8 mouse cellular contexts compared by ENCODE assay signal in the genomic region with DNA sequence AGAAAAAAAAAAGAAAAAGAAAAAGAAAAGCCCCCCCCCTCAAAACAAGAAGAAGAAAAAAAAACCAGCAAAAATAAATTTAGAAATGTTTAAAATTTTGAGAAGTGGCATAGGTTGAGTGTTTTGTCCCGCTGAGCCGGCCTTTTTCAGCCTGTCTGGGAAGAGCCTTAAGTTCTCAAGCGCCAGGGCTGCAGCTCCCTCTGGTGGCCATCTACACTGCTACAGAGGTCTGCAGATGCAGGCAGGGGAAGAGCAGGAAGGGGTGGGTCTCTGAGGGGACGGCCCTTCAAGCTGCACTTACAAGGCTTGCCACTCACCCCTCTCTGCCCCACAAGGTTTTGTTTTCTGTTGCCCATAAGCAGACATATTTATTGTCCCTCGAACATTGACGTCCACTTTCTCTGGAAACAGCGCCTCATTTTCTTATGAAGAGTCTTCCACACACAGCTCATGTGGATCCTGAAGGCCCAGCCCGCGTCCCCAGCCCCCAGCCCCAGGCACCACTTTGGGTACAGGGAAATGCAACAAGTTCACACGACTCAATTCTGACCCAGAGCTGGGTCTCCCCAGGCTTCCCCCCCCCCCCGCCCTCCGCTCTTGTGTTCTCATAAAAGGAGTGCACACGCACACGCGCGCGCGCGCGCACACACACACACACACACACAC. TPM values are rescaled to one million over a fixed set of nuclear protein-coding genes. Genes with fewer than 3 reads are reported as not detected.
A peak's percentile ranks its signal among the peaks of the same experiment; 100 is the strongest.
DNase-seq lines count a peak whose midpoint lies in the region; ATAC-seq lines count a peak whose summit lies in the region.

No protein-coding gene starts in this region.

- no peak overlapping the region for H3K27ac ChIP-seq in intestine, embryonic 15.5 days
- H3K27ac ChIP-seq in midbrain, embryonic 10.5 days (replicated peaks) = peak overlapping the region; percentile 66

- WGBS in intestine, embryonic 15.5 days = 37% methylated on average over 20 of the region's 20 CpGs
- WGBS in midbrain, embryonic 10.5 days = 36% methylated on average over 20 of the region's 20 CpGs

- H3K9me3 ChIP-seq in intestine, embryonic 15.5 days = no peaks in the 10 kb centered on the region
- no peaks in the 10 kb centered on the region for H3K9me3 ChIP-seq in midbrain, embryonic 10.5 days (replicated peaks)

- H3K27me3 ChIP-seq in intestine, embryonic 15.5 days (replicated peaks) = no peaks in the 10 kb centered on the region
- no peaks in the 10 kb centered on the region for H3K27me3 ChIP-seq in midbrain, embryonic 10.5 days (ENCODE audit: low read depth, poor library complexity, severe bottlenecking)

- H3K9ac ChIP-seq in intestine, embryonic 15.5 days = 0 out of 2 replicates have a peak overlapping the region, but pooled peaks have one; percentile 28

- intact Hi-C loops in gastrocnemius, postnatal 36 days (cut with DNase I) = loop anchor here (5.0 kb wide), 1 partner anchor 135 kb away; no protein-coding TSS in a partner anchor
- intact Hi-C loops in left cerebral cortex, postnatal 25 days (cut with DNase I) = loop anchor here (1.0 to 5.0 kb wide), 2 partner anchors 38 to 140 kb away; a partner anchor contains a TSS

- DNase-seq in adipocyte (ENCODE audit: low spot score) = peak; percentile 91
- peak; percentile 97 for DNase-seq in embryo, embryonic 10.5 days (ENCODE audit: low spot score)
- peak; percentile 86 to 91 for DNase-seq in gastrocnemius, postnatal 36 days
- peak; percentile 91 to 93 for DNase-seq in left cerebral cortex, postnatal 25 days (ENCODE audit: low spot score in 2 of 2)
- peak; percentile 88 for DNase-seq in midbrain, embryonic 10.5 days (ENCODE audit: low spot score)
- peak; percentile 94 for DNase-seq in right cerebral cortex, postnatal 4 days
- peak; percentile 83 for DNase-seq in yolk sac, embryonic 10.5 days (ENCODE audit: low spot score)

- ATAC-seq in intestine, embryonic 15.5 days = peak; percentile 93

- peak overlapping the region; percentile 23 for H3K4me3 ChIP-seq in intestine, embryonic 15.5 days (replicated peaks)
- peak overlapping the region; percentile 40 for H3K4me3 ChIP-seq in midbrain, embryonic 10.5 days

- no peaks in the 10 kb centered on the region for H3K36me3 ChIP-seq in intestine, embryonic 15.5 days
- H3K36me3 ChIP-seq in midbrain, embryonic 10.5 days = no peaks in the 10 kb centered on the region

- H3K4me1 ChIP-seq in intestine, embryonic 15.5 days (replicated peaks) = no peaks in the 10 kb centered on the region
- peaks cover 8% of the 10 kb centered on the region for H3K4me1 ChIP-seq in midbrain, embryonic 10.5 days

- H3K4me2 ChIP-seq in intestine, embryonic 15.5 days (replicated peaks) = peak overlapping the region; percentile 55

RNA-seq across cellular contexts. Expression of a gene that starts 17.4 kb away (rescaled TPM):
- 10 to 100 TPM; 14.1 to 15.9 TPM for total RNA-seq in gastrocnemius, postnatal 36 days (2021)
- 37.9 and 47.0 TPM in 2 replicates for polyA plus RNA-seq in intestine, embryonic 15.5 days (2015; fragmentation: Nextera tagmentation; extraction: Ambion mirVana)
- 1 to 10 TPM; 3.0 to 4.2 TPM for total RNA-seq in left cerebral cortex, postnatal 25 days (2021)
- polyA plus RNA-seq in midbrain, embryonic 10.5 days (2016; fragmentation: Nextera tagmentation; extraction: Ambion mirVana) = 1.00 and 1.5 TPM in 2 replicates

RNA-seq across cellular contexts. Expression of a gene that starts 21.2 kb away (rescaled TPM):
- under 1 TPM; 0.77 to 0.96 TPM for total RNA-seq in gastrocnemius, postnatal 36 days (2021)
- polyA plus RNA-seq in intestine, embryonic 15.5 days (2015; fragmentation: Nextera tagmentation; extraction: Ambion mirVana) = 70.8 and 77.4 TPM in 2 replicates
- total RNA-seq in left cerebral cortex, postnatal 25 days (2021) = not detected
- polyA plus RNA-seq in midbrain, embryonic 10.5 days (2016; fragmentation: Nextera tagmentation; extraction: Ambion mirVana) = 3.0 and 3.4 TPM in 2 replicates

RNA-seq across cellular contexts. Expression of a gene that starts 29.1 kb away (rescaled TPM):
- 100 to 1,000 TPM; 835 to 915 TPM for total RNA-seq in gastrocnemius, postnatal 36 days (2021)
- 1.6 and 1.8 TPM in 2 replicates for polyA plus RNA-seq in intestine, embryonic 15.5 days (2015; fragmentation: Nextera tagmentation; extraction: Ambion mirVana)
- 100 to 1,000 TPM; 616 to 649 TPM for total RNA-seq in left cerebral cortex, postnatal 25 days (2021)
- 0.55 and 0.80 TPM in 2 replicates for polyA plus RNA-seq in midbrain, embryonic 10.5 days (2016; fragmentation: Nextera tagmentation; extraction: Ambion mirVana)

RNA-seq across cellular contexts. Expression of a gene that starts 38.6 kb away (rescaled TPM):
- 1 to 10 TPM; 2.5 to 4.4 TPM for total RNA-seq in gastrocnemius, postnatal 36 days (2021)
- 1.5 TPM in 2 replicates for polyA plus RNA-seq in intestine, embryonic 15.5 days (2015; fragmentation: Nextera tagmentation; extraction: Ambion mirVana)
- total RNA-seq in left cerebral cortex, postnatal 25 days (2021) = 10 to 100 TPM; 24.2 to 24.9 TPM
- 1.1 and 1.2 TPM in 2 replicates for polyA plus RNA-seq in midbrain, embryonic 10.5 days (2016; fragmentation: Nextera tagmentation; extraction: Ambion mirVana)

RNA-seq across cellular contexts. Expression of a gene that starts 40.7 kb away (rescaled TPM):
- total RNA-seq in gastrocnemius, postnatal 36 days (2021) = 1,000 to 10,000 TPM in 1 of 2 experiments, 100 to 1,000 TPM in 1; 991 to 1,156 TPM
- polyA plus RNA-seq in intestine, embryonic 15.5 days (2015; fragmentation: Nextera tagmentation; extraction: Ambion mirVana) = 64.5 and 80.1 TPM in 2 replicates
- 10 to 100 TPM; 79.9 to 81.6 TPM for total RNA-seq in left cerebral cortex, postnatal 25 days (2021)
- 3.5 and 6.8 TPM in 2 replicates for polyA plus RNA-seq in midbrain, embryonic 10.5 days (2016; fragmentation: Nextera tagmentation; extraction: Ambion mirVana)
